Mouse (Mus musculus) embryonic facial prominence, embryonic 14.5 days (tissue): ENCODE results near the gene Snrpa. TPM values are rescaled to one million over a fixed set of nuclear protein-coding genes. Genes with fewer than 3 reads are reported as not detected.

Source experiments
- ATAC-seq: fragments of 200-750 bp; cut with Nextera tagmentation; 2 replicates; pipeline ENCODE4 v1.8.0; 2017; ENCODE audit warnings: low read depth, moderate number of reproducible peaks, moderate TSS enrichment
- DNase-seq: peaks from one replicate; pipeline ENCODE4 v3.0.0-alpha.2; 2015; ENCODE audit warnings: low spot score
- H3K27ac ChIP-seq: fragments of 300-500 bp; sonication (generic); replicated peaks from 2 replicates; pipeline ENCODE4 v1.5.1; 2014; ENCODE audit warnings: low read depth, mild to moderate bottlenecking, low read length, moderate library complexity
- H3K27me3 ChIP-seq: fragments of 300-500 bp; sonication (generic); replicated peaks from 2 replicates; pipeline ENCODE4 v1.6.1; 2014; ENCODE audit warnings: low read length; ENCODE audit not compliant: control insufficient read depth, insufficient read depth
- H3K36me3 ChIP-seq: fragments of 300-500 bp; sonication (generic); 2 replicates; pipeline ENCODE4 v1.6.1; 2014; ENCODE audit warnings: low read length, mixed read lengths; ENCODE audit not compliant: control insufficient read depth, insufficient read depth
- H3K4me1 ChIP-seq: fragments of 300-500 bp; sonication (generic); 2 replicates; pipeline ENCODE4 v1.6.1; 2014; ENCODE audit warnings: antibody characterized with exemption, low read length; ENCODE audit not compliant: control insufficient read depth, insufficient read depth
- H3K4me2 ChIP-seq: fragments of 300-500 bp; sonication (generic); 2 replicates; pipeline ENCODE4 v1.6.1; 2014; ENCODE audit warnings: low read depth, mild to moderate bottlenecking, low read length, moderate library complexity, mixed read lengths
- H3K4me3 ChIP-seq: fragments of 300-500 bp; sonication (generic); 2 replicates; pipeline ENCODE4 v1.5.1; 2014; ENCODE audit warnings: low read depth, mild to moderate bottlenecking, low read length
- H3K9ac ChIP-seq: fragments of 300-500 bp; sonication (generic); 2 replicates; pipeline ENCODE4 v1.6.1; 2014; ENCODE audit warnings: low read depth, mild to moderate bottlenecking, low read length, moderate library complexity, mixed read lengths
- H3K9me3 ChIP-seq: fragments of 300-500 bp; sonication (generic); 2 replicates; pipeline ENCODE4 v1.6.1; 2016; ENCODE audit warnings: low read length; ENCODE audit not compliant: control insufficient read depth
- WGBS: fragments of 180-500 bp; shearing (Covaris S2); extraction: QIAGEN DNeasy Blood & Tissue Kit; methylation state at CpG from one replicate; pipeline ENCODE4 v1.1.7; 2014; 5-methylcytosine and 5-hydroxymethylcytosine counted together
- polyA plus RNA-seq: library from polyadenylated mRNA; unstranded; fragments of >200 nt; fragmentation: Nextera tagmentation; extraction: Ambion mirVana; gene quantifications from 2 replicates; pipeline ENCODE4 v1.2.1, GENCODE M21; 2014

Snrpa gene
- polyA plus RNA-seq, 1 experiment from 2014 or later, result 187 TPM

- Histone ChIP-seq H3K27ac (no peak overlapping the region), H3K4me3 (no peak overlapping the region), H3K4me2 (no peak overlapping the region), H3K9ac (no peak overlapping the region), H3K36me3 (peaks cover 48% of the 10 kb centered on the region), H3K4me1 (peaks cover 25% of the 10 kb centered on the region), H3K9me3 (no peaks in the 10 kb centered on the region), H3K27me3 (no peaks in the 10 kb centered on the region)
- DNase-seq (no peak), ATAC-seq (no peak)
- 75% methylated on average over 6 of the region's 6 CpGs for WGBS
These were observed 25.9 kb upstream of the Snrpa start for GRCm38 (mm10) chr7:27221939-27222338.

- no peaks in the 10 kb centered on the region for H3K27me3 ChIP-seq
- H3K9me3 ChIP-seq, result no peaks in the 10 kb centered on the region
- no peak overlapping the region for H3K4me2 ChIP-seq
- 77% methylated on average over 11 of the region's 11 CpGs for WGBS
- H3K4me3 ChIP-seq, result no peak overlapping the region
- H3K4me1 ChIP-seq, result peaks cover 5% of the 10 kb centered on the region
- DNase-seq (no peak), ATAC-seq (no peak)
- peaks cover 67% of the 10 kb centered on the region for H3K36me3 ChIP-seq
- no peak overlapping the region for H3K9ac ChIP-seq
- H3K27ac ChIP-seq, result no peak overlapping the region
These were observed 23.9 kb upstream of the Snrpa start for GRCm38 (mm10) chr7:27219937-27220336.

- no peaks in the 10 kb centered on the region for H3K9me3 ChIP-seq
- no peaks in the 10 kb centered on the region for H3K4me1 ChIP-seq
- ATAC-seq (no peak), DNase-seq (no peak)
- H3K36me3 ChIP-seq, result peaks cover 78% of the 10 kb centered on the region
- H3K27me3 ChIP-seq, result no peaks in the 10 kb centered on the region
- no peak overlapping the region for H3K9ac ChIP-seq
- H3K27ac ChIP-seq, result no peak overlapping the region
- 79% methylated on average over 7 of the region's 7 CpGs for WGBS
- H3K4me3 ChIP-seq, result no peak overlapping the region
- H3K4me2 ChIP-seq, result no peak overlapping the region
These were observed 22.5 kb upstream of the Snrpa start for GRCm38 (mm10) chr7:27218586-27218985.

- peaks cover 89% of the 10 kb centered on the region for H3K36me3 ChIP-seq
- 82% methylated on average over 2 of the region's 2 CpGs for whole genome bisulfite sequencing
- no peak for DNase-seq
- H3K9ac ChIP-seq, result no peak overlapping the region
- no peak overlapping the region for H3K4me3 ChIP-seq
- no peaks in the 10 kb centered on the region for H3K9me3 ChIP-seq
- no peaks in the 10 kb centered on the region for H3K4me1 ChIP-seq
- no peak overlapping the region for H3K27ac ChIP-seq
- ATAC-seq, result no peak
- no peaks in the 10 kb centered on the region for H3K27me3 ChIP-seq
- no peak overlapping the region for H3K4me2 ChIP-seq
These were observed 16.6 kb upstream of the Snrpa start for GRCm38 (mm10) chr7:27212626-27213025.

- Histone ChIP-seq H3K4me3 (no peak overlapping the region), H3K27me3 (no peaks in the 10 kb centered on the region), H3K4me1 (no peaks in the 10 kb centered on the region), H3K27ac (no peak overlapping the region), H3K36me3 (peaks cover 66% of the 10 kb centered on the region), H3K9ac (no peak overlapping the region), H3K9me3 (no peaks in the 10 kb centered on the region), H3K4me2 (no peak overlapping the region)
- DNase-seq (no peak), ATAC-seq (no peak)
- 96% methylated on average over 8 of the region's 8 CpGs for WGBS
These were observed 7.8 kb upstream of the Snrpa start for GRCm38 (mm10) chr7:27203730-27204449.

- DNase-seq (no peak), ATAC-seq (no peak)
- peaks cover 11% of the 10 kb centered on the region for H3K4me1 ChIP-seq
- H3K36me3 ChIP-seq, result peaks cover 35% of the 10 kb centered on the region
- no peak overlapping the region for H3K27ac ChIP-seq
- no peaks in the 10 kb centered on the region for H3K27me3 ChIP-seq
- H3K9me3 ChIP-seq, result no peaks in the 10 kb centered on the region
- H3K4me3 ChIP-seq, result no peak overlapping the region
- no peak overlapping the region for H3K4me2 ChIP-seq
- no peak overlapping the region for H3K9ac ChIP-seq
- WGBS, result 91% methylated on average over 8 of the region's 8 CpGs
These were observed 2.7 kb upstream of the Snrpa start for GRCm38 (mm10) chr7:27198779-27199178.

- peaks cover 11% of the 10 kb centered on the region for H3K4me1 ChIP-seq
- H3K4me2 ChIP-seq, result no peak overlapping the region
- H3K4me3 ChIP-seq, result no peak overlapping the region
- no peak overlapping the region for H3K27ac ChIP-seq
- no peaks in the 10 kb centered on the region for H3K27me3 ChIP-seq
- no peak overlapping the region for H3K9ac ChIP-seq
- ATAC-seq, result no peak
- no peaks in the 10 kb centered on the region for H3K9me3 ChIP-seq
- peaks cover 35% of the 10 kb centered on the region for H3K36me3 ChIP-seq
- no peak for DNase-seq
These were observed 2.3 kb upstream of the Snrpa start for GRCm38 (mm10) chr7:27198355-27198754.

- 90% methylated on average over 8 of the region's 8 CpGs for WGBS
- Histone ChIP-seq H3K4me2 (no peak overlapping the region), H3K27ac (no peak overlapping the region), H3K9me3 (no peaks in the 10 kb centered on the region), H3K27me3 (no peaks in the 10 kb centered on the region), H3K9ac (no peak overlapping the region), H3K4me3 (no peak overlapping the region), H3K4me1 (peaks cover 11% of the 10 kb centered on the region), H3K36me3 (peaks cover 35% of the 10 kb centered on the region)
- no peak for ATAC-seq
- DNase-seq, result no peak
These were observed 1.6 kb upstream of the Snrpa start for GRCm38 (mm10) chr7:27197634-27198033.

GRCm38 (mm10) chr7:27197136-27197535, 1.1 kb upstream of the Snrpa start:
- 86% methylated on average over 3 of the region's 3 CpGs for WGBS
- Histone ChIP-seq H3K27me3 (no peaks in the 10 kb centered on the region), H3K9ac (no peak overlapping the region), H3K4me2 (no peak overlapping the region), H3K36me3 (peaks cover 35% of the 10 kb centered on the region), H3K9me3 (no peaks in the 10 kb centered on the region), H3K4me3 (no peak overlapping the region), H3K4me1 (peaks cover 11% of the 10 kb centered on the region), H3K27ac (no peak overlapping the region)
- ATAC-seq (no peak), DNase-seq (no peak)
